Mouse (Mus musculus): ENCODE results near the gene Vwa1. TPM values are rescaled to one million over a fixed set of nuclear protein-coding genes. Genes with fewer than 3 reads are reported as not detected.

The Vwa1 gene
- 11.3 TPM for polyA plus RNA-seq (2014; fragmentation: Illumina TruSeq; extraction: RNeasy Lipid Tissue Mini Kit (QIAGEN cat#74804); ENCODE audit: low read depth, low replicate concordance)

DNA sequence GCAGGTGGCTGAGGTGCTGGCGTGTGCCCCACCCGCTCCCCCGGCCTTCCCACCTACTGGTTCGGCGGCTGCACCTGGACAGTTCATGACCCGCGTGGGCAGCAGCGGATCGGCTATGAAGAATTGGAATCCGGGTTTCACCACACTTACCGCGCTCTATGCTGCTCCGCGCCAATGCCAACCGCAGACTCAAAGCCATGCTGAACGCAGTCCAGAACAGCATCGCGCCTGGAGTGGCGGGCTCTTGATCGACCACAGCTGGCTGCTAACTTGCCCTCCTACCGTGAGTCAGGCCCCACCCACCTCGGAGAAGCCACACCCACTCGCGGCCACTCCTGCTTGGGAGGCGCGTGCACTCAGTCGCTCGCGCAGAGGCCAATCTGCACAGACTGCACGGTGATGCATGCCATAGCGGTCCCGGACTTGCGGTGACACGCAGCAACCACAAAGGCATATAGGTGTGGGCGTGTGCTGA, at the start of gene Vwa1:
TSS of gene Vwa1 (minus strand) at position 419 of the 475 bp plus-strand sequence.

DNA sequence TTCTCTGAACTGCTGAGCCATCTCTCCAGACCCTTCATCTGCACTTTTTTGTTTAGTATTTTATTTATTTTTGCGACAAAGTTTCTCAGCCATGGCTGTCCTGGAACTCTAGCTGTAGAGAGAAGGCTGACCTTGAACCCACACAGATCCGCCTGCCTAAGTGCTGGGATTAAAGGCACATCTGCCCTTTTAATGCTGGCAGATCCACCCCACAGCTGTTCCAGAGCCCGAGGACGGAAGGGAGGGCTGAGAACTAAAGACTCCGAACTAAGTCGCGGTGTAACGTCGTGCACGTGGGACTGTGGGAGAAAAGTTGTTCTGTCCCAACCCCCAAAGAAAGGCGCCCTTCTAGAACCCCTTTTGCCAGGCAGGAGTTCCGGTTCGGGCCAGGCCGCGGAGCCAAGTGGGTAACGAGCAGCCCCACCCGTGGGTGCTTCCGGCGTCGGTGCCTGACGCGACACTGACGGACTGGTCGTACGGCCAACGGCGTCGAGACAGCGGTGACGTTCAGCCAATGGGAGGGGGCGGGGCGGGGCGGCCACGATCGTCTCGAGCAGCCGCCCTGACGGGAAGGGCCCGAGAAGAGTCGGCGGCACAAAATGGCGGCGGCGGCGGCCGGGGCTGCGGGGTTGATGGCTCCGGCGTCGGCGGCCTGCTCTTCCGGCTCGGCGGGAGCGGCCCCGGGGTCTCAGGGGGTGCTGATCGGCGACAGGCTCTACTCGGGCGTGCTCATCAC, 37.6 kb upstream of the Vwa1 start, which contains the start of gene Ccnl2:
TSS of gene Ccnl2 (plus strand) at position 561 of the 736 bp plus-strand sequence.

DNA sequence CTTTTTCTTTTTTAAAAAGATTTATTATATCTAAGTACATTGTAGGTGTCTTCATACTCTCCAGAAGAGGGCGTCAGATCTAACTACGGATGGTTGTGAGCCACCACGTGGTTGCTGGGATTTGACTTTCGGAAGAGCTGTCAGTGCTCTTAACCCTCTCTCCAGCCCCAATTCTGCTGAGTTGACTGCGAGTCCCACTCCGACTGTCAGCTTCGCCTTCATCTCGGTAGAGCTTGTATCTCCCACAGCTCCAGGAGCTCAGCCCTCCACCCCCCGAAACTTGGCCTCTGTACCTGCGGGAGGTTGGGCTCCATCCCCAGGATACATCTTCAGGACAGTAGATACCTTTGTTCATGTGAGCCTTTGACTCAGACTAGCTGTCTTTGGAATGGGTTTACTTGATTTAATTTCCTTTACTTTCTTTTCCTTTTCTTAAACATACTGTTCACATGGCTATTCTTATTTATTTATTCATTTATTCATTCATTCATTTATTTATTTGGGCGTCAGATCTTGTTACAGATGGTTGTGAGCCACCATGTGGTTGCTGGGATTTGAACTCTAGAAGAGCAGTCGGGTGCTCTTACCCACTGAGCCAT, 28.3 kb upstream of the Vwa1 start, which contains the start of gene Mrpl20:
TSS of gene Mrpl20 (plus strand) at position 138 of the 599 bp plus-strand sequence.

DNA sequence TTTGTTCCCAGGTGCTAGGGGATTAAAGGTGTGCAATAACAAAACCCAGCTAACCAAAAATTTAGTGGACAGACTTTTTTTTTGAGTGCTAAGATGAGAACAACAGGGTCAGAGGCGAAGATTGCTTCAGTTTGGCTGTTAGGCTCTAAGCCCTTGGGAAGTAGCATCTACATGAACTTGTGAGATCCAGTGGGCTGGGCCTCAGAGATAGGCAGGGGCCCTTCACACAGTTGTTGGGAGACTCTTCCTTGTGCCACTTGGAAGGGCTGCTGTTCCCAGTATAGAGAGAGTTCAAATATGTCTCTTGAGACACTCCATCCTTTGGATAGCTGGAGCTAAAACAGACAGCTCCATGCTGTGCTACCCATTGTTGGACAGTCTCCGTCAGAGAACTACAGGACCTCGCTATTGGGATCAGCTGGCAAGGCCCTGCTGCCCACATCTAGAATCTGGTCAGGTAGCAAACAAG, 15.6 kb upstream of the Vwa1 start, which contains the start of gene Ankrd65:
TSS of gene Ankrd65 (plus strand) at position 419 of the 469 bp plus-strand sequence.

DNA sequence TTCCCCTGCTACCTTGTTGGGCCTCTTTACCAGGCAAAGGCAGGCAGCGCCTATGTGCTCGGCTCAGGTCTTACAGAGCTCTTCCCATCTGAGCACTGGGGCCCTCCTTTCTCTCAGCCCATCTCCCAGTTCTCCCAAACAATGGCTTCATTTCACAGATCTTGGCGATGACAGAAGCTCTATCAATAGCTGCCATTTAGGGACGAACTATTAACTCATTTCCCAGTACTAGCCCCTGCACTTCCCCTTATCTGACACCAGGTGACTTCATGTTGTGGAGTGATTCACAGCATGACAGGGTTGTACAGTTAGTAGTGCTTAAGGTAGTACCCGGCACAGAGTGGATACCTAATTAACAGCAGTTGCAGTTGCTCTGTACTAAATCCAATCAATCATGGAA, 11.3 kb upstream of the Vwa1 start, which contains the start of gene Tmem88b:
TSS of gene Tmem88b (minus strand) at position 56 of the 400 bp plus-strand sequence.

DNA sequence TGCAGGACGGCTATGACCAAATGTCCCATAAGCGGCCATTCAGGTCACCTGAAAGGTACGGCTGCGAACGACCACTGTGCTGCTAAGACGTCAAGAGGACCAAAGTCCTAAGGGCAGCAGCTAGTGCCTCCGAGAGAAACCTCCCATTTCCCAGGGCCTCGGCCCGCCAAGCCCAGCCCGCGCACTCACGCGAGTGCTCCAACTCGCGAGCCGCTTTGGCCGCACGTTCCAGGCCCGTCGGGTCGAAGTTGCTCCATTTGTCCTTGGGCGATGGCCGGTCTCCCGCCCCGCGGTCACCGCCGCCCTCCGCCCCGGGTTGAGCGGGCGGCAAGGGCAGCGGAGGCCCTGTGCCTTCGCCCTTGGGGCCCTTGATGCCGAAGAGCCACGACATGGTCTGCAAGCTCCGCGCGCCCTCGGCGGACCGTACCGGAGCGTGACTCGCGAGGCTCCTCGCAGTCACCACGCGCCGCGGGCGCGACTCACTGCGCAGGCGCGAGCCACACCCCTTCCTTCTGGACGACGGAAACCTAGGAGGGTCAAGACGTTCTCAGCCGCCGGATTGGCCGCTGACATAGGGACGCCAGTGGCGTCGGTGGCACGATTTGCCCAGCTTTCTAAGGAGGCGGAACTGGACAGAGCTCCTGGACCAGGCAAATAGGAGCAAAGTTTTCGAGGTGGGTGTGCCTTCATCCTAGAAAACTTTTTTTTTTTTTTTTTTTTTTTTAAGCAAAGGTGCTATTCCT, 13.7 kb downstream of the Vwa1 start, which contains the start of gene Atad3a:
TSS of gene Atad3a (minus strand) at position 481 of the 743 bp plus-strand sequence.

DNA sequence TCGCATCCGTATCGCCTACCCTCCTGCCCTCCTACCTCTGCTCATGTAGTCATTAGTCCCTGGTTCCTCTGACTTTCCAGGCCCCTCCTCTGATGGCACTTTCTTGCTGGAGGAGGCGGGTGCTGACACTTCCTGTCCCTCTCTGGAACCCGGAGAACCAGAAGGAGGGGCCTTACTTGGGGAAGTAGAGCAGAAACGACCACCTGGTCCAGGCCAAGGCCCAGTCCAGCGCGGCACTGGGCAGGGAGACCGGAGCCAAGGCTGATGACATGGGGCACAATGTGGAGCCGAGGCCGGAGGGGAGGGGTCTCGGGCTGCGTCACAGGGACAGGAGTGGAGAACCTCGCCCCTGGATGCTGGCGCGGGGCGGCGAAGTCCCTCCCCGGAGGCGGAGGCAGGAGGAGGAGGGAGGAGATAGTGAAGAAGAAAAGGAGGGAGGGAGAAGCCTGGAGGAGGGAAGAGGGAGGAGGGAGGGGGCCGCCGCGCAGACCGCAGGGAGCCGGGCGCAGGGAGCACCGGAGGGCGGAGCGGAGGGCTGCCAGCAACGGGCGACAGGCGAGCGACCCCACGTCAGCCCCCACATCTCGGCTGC, 40.1 kb downstream of the Vwa1 start, which contains the start of gene Tmem240:
TSS of gene Tmem240 (plus strand) at position 451 of the 592 bp plus-strand sequence.

Other genes with a start within 250 kb of the Vwa1 start
- 31.7 TPM for gene Nadk, start 212.3 kb downstream of the Vwa1 start, polyA plus RNA-seq (2014; fragmentation: Illumina TruSeq; extraction: RNeasy Lipid Tissue Mini Kit (QIAGEN cat#74804); ENCODE audit: low read depth, low replicate concordance)
- gene Slc35e2, start 173.3 kb downstream of the Vwa1 start, polyA plus RNA-seq (2014; fragmentation: Illumina TruSeq; extraction: RNeasy Lipid Tissue Mini Kit (QIAGEN cat#74804); ENCODE audit: low read depth, low replicate concordance), result 8.7 TPM
- gene Cdk11b, start 149.8 kb downstream of the Vwa1 start, polyA plus RNA-seq (2014; fragmentation: Illumina TruSeq; extraction: RNeasy Lipid Tissue Mini Kit (QIAGEN cat#74804); ENCODE audit: low read depth, low replicate concordance), result 71.4 TPM
- not detected for gene Gm10563, start 129.3 kb downstream of the Vwa1 start, polyA plus RNA-seq (2014; fragmentation: Illumina TruSeq; extraction: RNeasy Lipid Tissue Mini Kit (QIAGEN cat#74804); ENCODE audit: low read depth, low replicate concordance)
- gene Mmp23, start 121.3 kb downstream of the Vwa1 start, polyA plus RNA-seq (2014; fragmentation: Illumina TruSeq; extraction: RNeasy Lipid Tissue Mini Kit (QIAGEN cat#74804); ENCODE audit: low read depth, low replicate concordance), result 17.1 TPM
- 29.0 TPM for gene Mib2, start 105.5 kb downstream of the Vwa1 start, polyA plus RNA-seq (2014; fragmentation: Illumina TruSeq; extraction: RNeasy Lipid Tissue Mini Kit (QIAGEN cat#74804); ENCODE audit: low read depth, low replicate concordance)
- 2.0 TPM for gene Fndc10, start 80.4 kb downstream of the Vwa1 start, polyA plus RNA-seq (2014; fragmentation: Illumina TruSeq; extraction: RNeasy Lipid Tissue Mini Kit (QIAGEN cat#74804); ENCODE audit: low read depth, low replicate concordance)
- gene Ssu72, start 69.9 kb downstream of the Vwa1 start, polyA plus RNA-seq (2014; fragmentation: Illumina TruSeq; extraction: RNeasy Lipid Tissue Mini Kit (QIAGEN cat#74804); ENCODE audit: low read depth, low replicate concordance), result 55.4 TPM
- 0.79 TPM for gene Tmem240, start 39.9 kb downstream of the Vwa1 start, polyA plus RNA-seq (2014; fragmentation: Illumina TruSeq; extraction: RNeasy Lipid Tissue Mini Kit (QIAGEN cat#74804); ENCODE audit: low read depth, low replicate concordance)
- gene Atad3a, start 13.6 kb downstream of the Vwa1 start, polyA plus RNA-seq (2014; fragmentation: Illumina TruSeq; extraction: RNeasy Lipid Tissue Mini Kit (QIAGEN cat#74804); ENCODE audit: low read depth, low replicate concordance), result 67.4 TPM
- 1.1 TPM for gene Tmem88b, start 11.2 kb upstream of the Vwa1 start, polyA plus RNA-seq (2014; fragmentation: Illumina TruSeq; extraction: RNeasy Lipid Tissue Mini Kit (QIAGEN cat#74804); ENCODE audit: low read depth, low replicate concordance)
- not detected for gene Ankrd65, start 15.7 kb upstream of the Vwa1 start, polyA plus RNA-seq (2014; fragmentation: Illumina TruSeq; extraction: RNeasy Lipid Tissue Mini Kit (QIAGEN cat#74804); ENCODE audit: low read depth, low replicate concordance)
- 93.6 TPM for gene Mrpl20, start 28.2 kb upstream of the Vwa1 start, polyA plus RNA-seq (2014; fragmentation: Illumina TruSeq; extraction: RNeasy Lipid Tissue Mini Kit (QIAGEN cat#74804); ENCODE audit: low read depth, low replicate concordance)
- 89.2 TPM for gene Ccnl2, start 37.8 kb upstream of the Vwa1 start, polyA plus RNA-seq (2014; fragmentation: Illumina TruSeq; extraction: RNeasy Lipid Tissue Mini Kit (QIAGEN cat#74804); ENCODE audit: low read depth, low replicate concordance)
- 129 TPM for gene Aurkaip1, start 56.6 kb upstream of the Vwa1 start, polyA plus RNA-seq (2014; fragmentation: Illumina TruSeq; extraction: RNeasy Lipid Tissue Mini Kit (QIAGEN cat#74804); ENCODE audit: low read depth, low replicate concordance)
- gene Mxra8, start 65.0 kb upstream of the Vwa1 start, polyA plus RNA-seq (2014; fragmentation: Illumina TruSeq; extraction: RNeasy Lipid Tissue Mini Kit (QIAGEN cat#74804); ENCODE audit: low read depth, low replicate concordance), result 44.3 TPM
- gene Dvl1, start 72.7 kb upstream of the Vwa1 start, polyA plus RNA-seq (2014; fragmentation: Illumina TruSeq; extraction: RNeasy Lipid Tissue Mini Kit (QIAGEN cat#74804); ENCODE audit: low read depth, low replicate concordance), result 41.8 TPM
- gene Tas1r3, start 88.7 kb upstream of the Vwa1 start, polyA plus RNA-seq (2014; fragmentation: Illumina TruSeq; extraction: RNeasy Lipid Tissue Mini Kit (QIAGEN cat#74804); ENCODE audit: low read depth, low replicate concordance), result 0.21 TPM
- gene Cptp, start 94.7 kb upstream of the Vwa1 start, polyA plus RNA-seq (2014; fragmentation: Illumina TruSeq; extraction: RNeasy Lipid Tissue Mini Kit (QIAGEN cat#74804); ENCODE audit: low read depth, low replicate concordance), result 4.2 TPM
- 19.1 TPM for gene Ints11, start 94.8 kb upstream of the Vwa1 start, polyA plus RNA-seq (2014; fragmentation: Illumina TruSeq; extraction: RNeasy Lipid Tissue Mini Kit (QIAGEN cat#74804); ENCODE audit: low read depth, low replicate concordance)
- 15.5 TPM for gene Pusl1, start 117.1 kb upstream of the Vwa1 start, polyA plus RNA-seq (2014; fragmentation: Illumina TruSeq; extraction: RNeasy Lipid Tissue Mini Kit (QIAGEN cat#74804); ENCODE audit: low read depth, low replicate concordance)
- 10.2 TPM for gene Acap3, start 117.1 kb upstream of the Vwa1 start, polyA plus RNA-seq (2014; fragmentation: Illumina TruSeq; extraction: RNeasy Lipid Tissue Mini Kit (QIAGEN cat#74804); ENCODE audit: low read depth, low replicate concordance)
- 50.9 TPM for gene Ube2j2, start 169.1 kb upstream of the Vwa1 start, polyA plus RNA-seq (2014; fragmentation: Illumina TruSeq; extraction: RNeasy Lipid Tissue Mini Kit (QIAGEN cat#74804); ENCODE audit: low read depth, low replicate concordance)
- gene C1qtnf12, start 187.6 kb upstream of the Vwa1 start, polyA plus RNA-seq (2014; fragmentation: Illumina TruSeq; extraction: RNeasy Lipid Tissue Mini Kit (QIAGEN cat#74804); ENCODE audit: low read depth, low replicate concordance), result 18.6 TPM
- gene B3galt6, start 218.0 kb upstream of the Vwa1 start, polyA plus RNA-seq (2014; fragmentation: Illumina TruSeq; extraction: RNeasy Lipid Tissue Mini Kit (QIAGEN cat#74804); ENCODE audit: low read depth, low replicate concordance), result 2.0 TPM
- gene Sdf4, start 218.2 kb upstream of the Vwa1 start, polyA plus RNA-seq (2014; fragmentation: Illumina TruSeq; extraction: RNeasy Lipid Tissue Mini Kit (QIAGEN cat#74804); ENCODE audit: low read depth, low replicate concordance), result 104 TPM
- not detected for gene Tnfrsf4, start 239.1 kb upstream of the Vwa1 start, polyA plus RNA-seq (2014; fragmentation: Illumina TruSeq; extraction: RNeasy Lipid Tissue Mini Kit (QIAGEN cat#74804); ENCODE audit: low read depth, low replicate concordance)

Data from heart, adult 10 weeks (tissue).